Mouse (Mus musculus): ENCODE results near the gene Nckap5.

DNA sequence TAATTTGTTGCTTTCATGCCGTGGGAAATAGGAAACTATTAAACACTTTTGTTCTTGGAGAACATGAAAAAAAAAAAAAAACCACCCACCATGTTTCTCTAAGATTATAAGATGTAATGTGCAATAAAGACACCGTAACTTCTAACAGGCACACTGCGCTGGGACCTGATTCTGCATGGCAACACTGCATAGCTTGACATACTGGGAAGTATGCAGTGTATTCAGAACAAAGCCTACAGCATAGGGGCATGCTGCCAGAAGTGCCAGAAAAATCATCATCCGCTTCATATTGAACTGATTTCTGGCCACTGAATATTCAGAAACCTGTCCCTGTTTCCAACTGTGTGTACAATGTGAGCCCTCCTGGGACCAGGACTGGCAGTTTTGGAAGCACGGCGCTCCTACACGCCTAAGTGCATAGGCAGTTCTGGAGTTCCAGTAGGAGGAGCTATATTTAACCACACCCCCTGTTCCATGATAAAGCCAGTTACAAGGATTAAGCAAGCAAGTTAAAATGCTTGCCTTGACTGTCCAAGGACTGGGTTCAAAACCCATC is 302.5 kb downstream of the Nckap5 start:
- TF ChIP-seq CTCF (IDR thresholded peaks at IDR 0.05; ENCODE audit: low read depth) (no peak), EP300 (IDR thresholded peaks at IDR 0.05; ENCODE audit: low read depth) (no peak)

All from liver, embryonic 14.5 days (tissue).